Mouse (Mus musculus) embryonic fibroblast, embryonic 13.5 days (primary cell): Measurements from ENCODE around the gene Tars2. TPM values are rescaled to one million over a fixed set of nuclear protein-coding genes. Genes with fewer than 3 reads are reported as not detected.
A peak's percentile ranks its signal among the peaks of the same experiment; 100 is the strongest.
"Not testable (repeated sequence)": the region's sequence is repeated elsewhere in the genome, so short reads cannot be mapped to it uniquely, and the experiment has no call there.

Experiments used
- H3K27ac ChIP-seq: 2 replicates; pipeline ENCODE4 v1.5.1; 2012; ENCODE audit warnings: low read length, control low read depth, inconsistent platforms; ENCODE audit not compliant: insufficient read depth
- H3K4me1 ChIP-seq: 2 replicates; pipeline ENCODE4 v1.6.1; 2011; ENCODE audit warnings: low read length; ENCODE audit not compliant: control insufficient read depth, insufficient read depth
- H3K4me3 ChIP-seq: 2 replicates; pipeline ENCODE4 v1.5.1; 2011; ENCODE audit warnings: mild to moderate bottlenecking, control low read depth, low read length; ENCODE audit not compliant: insufficient read depth
- CTCF ChIP-seq: IDR thresholded peaks from 2 replicates; pipeline ENCODE4 v1.5.1; 2011; ENCODE audit warnings: mild to moderate bottlenecking, control low read depth, low read length, moderate library complexity, borderline replicate concordance; ENCODE audit not compliant: insufficient read depth
- POLR2A ChIP-seq: IDR thresholded peaks from 2 replicates; pipeline ENCODE4 v1.6.1; 2011; ENCODE audit warnings: low read depth, mild to moderate bottlenecking, control low read depth, low read length, moderate library complexity
- polyA plus RNA-seq: library from polyadenylated mRNA; stranded (reverse); fragments of >200 nt; gene quantifications from 2 replicates; pipeline ENCODE4 v1.2.4, GENCODE M21; 2011; ENCODE audit warnings: low read depth; ENCODE audit not compliant: missing spikeins, insufficient read length

Gene Tars2
- polyA plus RNA-seq: 36.7 and 37.5 TPM in 2 replicates

DNA sequence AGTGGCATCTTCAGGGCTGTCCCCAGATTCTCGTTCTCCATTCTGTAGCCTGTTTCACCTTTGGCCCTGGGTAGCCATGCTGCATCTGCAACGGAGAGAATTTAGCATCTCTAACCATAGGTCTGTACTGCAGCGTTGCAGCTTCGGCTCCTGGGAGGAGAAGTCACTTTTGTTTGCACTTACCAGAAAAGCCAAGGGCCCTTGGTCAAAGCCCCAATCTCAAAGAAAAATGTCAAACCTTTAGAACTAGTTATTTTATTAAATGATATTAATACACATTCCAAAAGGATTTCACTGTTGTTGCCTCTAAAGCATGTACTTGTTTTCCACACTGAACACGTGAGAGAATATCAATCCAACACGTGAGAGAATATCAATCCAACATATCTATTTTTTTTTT, at the start of gene Tars2:
Tars2 (minus strand) TSS at position 101 of the 400 bp plus-strand sequence.
- H3K27ac ChIP-seq: no peak within 1 kb of the TSS
- TF ChIP-seq POLR2A (no peak), CTCF (no peak)
- no peaks in the 10 kb centered on the region for H3K4me1 ChIP-seq
- H3K4me3 ChIP-seq: no peak within 1 kb of the TSS

DNA sequence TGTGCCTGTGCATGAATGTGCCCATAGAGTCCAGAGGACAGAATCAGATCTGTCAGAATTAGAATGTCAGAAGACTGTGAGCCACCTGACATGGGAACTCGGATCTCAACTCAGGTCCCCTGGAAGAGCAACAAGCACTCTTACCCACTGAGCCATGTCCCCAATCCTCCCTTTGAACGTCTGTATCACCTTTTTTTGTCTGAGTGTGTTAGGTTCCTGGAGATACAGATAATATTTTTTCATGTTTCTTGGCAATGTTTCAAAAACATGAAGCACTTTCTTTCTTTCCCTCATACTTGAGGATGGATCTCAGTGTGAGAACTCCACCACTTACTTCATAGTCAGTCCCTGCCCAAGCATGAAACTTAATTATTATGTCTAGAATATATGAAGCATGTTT, 48.4 kb upstream of the Tars2 start:
- Histone ChIP-seq H3K4me1 (no peaks in the 10 kb centered on the region), H3K4me3 (no peak overlapping the region), H3K27ac (no peak overlapping the region)
- TF ChIP-seq CTCF (no peak), POLR2A (no peak)

DNA sequence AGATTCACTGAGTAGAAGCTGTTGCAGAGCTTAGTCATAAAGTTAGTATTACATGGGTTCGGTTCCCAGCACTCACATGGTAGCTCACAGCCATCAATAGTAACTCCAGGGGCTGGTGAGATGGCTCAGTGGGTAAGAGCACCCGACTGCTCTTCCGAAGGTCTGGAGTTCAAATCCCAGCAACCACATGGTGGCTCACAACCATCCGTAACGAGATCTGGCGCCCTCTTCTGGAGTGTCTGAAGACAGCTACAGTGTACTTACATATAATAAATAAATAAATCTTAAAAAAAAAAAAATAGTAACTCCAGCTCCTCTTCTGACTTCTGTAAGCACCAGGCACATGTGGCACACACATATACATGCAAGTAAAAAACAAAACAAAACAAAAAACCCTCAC, 47.6 kb upstream of the Tars2 start:
- H3K4me3 ChIP-seq, H3K27ac ChIP-seq, H3K4me1 ChIP-seq: not testable (repeated sequence)

DNA sequence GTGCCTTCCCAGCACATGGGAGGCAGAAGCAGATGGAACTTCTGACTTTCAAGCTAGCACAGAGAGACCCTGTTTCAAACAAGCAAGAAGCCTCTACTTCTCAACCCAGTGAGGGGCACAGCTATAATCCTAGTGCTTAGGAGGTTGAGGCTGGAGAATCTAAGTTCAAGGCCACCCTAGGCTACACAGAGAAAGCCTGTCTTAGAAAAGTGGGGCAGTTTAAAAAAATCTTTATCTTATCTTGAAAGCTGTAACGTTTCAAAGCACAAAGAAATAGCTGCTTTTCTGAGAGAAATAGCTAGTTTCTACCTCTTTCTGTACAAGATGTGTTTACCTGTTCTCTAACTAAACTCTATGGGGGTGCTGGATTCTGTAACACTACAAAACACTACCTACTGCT, 46.7 kb upstream of the Tars2 start:
- TF ChIP-seq CTCF (no peak), POLR2A (no peak)
- Histone ChIP-seq H3K27ac (no peak overlapping the region), H3K4me1 (no peaks in the 10 kb centered on the region), H3K4me3 (no peak overlapping the region)

DNA sequence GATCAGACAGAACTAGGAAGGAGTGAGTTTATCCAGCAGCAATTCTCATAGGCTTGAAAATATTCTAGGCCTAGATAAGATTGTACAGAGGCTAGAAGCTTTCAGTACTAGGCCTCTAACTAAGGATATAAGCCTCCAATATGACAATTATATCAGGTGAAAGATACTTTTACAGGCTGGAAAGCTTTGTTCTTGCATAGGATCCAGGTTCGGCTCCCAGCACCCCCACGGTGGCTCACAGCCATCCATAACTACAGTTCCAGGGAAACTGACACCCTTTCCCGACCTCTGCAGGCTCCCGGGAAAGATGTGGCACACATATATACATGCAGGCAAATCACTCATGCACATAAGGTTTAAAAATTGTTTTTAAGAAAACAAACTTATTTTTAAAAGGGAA, 43.8 kb upstream of the Tars2 start:
- TF ChIP-seq POLR2A: no peak
- no peak for TF ChIP-seq CTCF
- Histone ChIP-seq H3K4me3 (no peak overlapping the region), H3K4me1 (no peaks in the 10 kb centered on the region), H3K27ac (no peak overlapping the region)

DNA sequence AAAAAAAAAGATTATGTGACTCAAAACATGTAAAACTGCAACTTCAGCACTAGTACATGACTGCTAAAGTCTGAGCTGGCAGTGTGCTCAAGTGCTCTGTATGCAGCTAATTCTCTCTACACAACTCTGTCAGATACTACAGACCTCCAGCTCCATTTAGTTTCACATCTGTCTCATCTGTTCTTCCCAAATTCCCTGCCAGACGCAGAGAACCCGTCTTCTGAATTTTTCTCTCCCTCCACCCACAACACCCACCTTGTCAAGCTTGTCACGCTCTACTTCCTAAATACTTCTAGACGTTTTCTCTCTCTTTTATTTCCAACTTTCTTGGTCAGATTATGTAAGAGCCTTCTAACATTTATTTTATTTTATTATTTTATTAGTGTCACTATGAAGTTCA, 38.8 kb upstream of the Tars2 start:
- H3K4me3 ChIP-seq: no peak overlapping the region
- no peak for TF ChIP-seq CTCF
- no peak overlapping the region for H3K27ac ChIP-seq
- H3K4me1 ChIP-seq: no peaks in the 10 kb centered on the region

DNA sequence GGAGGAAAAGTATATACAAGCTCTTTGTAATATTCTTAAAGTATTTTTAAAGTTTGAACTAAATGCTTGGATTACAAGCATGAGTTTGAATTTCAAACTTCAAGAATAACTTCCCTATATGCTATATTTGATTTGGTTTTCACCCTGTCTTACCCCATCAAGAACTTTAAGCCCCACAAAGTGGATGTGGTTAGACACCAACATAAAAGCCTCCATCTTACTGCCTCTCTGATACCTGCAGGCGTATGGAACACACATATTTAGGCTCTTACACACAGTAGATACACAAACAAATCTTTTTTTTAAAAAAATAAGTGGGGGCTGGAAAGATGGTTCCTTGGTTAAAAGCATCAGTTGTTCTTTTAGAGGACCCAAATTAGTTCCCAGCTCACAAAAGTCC, 34.3 kb upstream of the Tars2 start:
- TF ChIP-seq CTCF: no peak
- no peak for TF ChIP-seq POLR2A
- no peak overlapping the region for H3K4me3 ChIP-seq
- H3K4me1 ChIP-seq: no peaks in the 10 kb centered on the region
- no peak overlapping the region for H3K27ac ChIP-seq

DNA sequence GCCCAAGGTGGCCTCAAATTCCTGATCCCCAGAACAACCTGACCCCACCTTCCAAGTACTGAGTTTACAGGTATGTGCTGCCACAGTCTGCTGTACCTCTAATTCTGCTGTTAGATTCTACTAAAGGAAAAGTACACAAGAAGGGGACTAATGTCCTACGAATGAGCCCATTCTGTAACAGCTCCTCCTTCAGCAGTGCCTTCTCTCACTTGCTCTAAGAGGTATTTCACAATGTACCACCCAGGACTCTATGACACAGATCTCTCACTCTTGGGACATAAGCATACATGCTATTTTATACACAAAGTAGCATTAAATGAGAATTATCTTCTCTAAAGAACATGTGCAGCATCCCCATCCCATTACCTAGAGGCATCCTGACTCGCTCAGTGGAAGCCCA, 33.7 kb upstream of the Tars2 start:
- H3K27ac ChIP-seq: no peak overlapping the region
- TF ChIP-seq POLR2A (no peak), CTCF (no peak)
- H3K4me1 ChIP-seq: no peaks in the 10 kb centered on the region
- H3K4me3 ChIP-seq: no peak overlapping the region

DNA sequence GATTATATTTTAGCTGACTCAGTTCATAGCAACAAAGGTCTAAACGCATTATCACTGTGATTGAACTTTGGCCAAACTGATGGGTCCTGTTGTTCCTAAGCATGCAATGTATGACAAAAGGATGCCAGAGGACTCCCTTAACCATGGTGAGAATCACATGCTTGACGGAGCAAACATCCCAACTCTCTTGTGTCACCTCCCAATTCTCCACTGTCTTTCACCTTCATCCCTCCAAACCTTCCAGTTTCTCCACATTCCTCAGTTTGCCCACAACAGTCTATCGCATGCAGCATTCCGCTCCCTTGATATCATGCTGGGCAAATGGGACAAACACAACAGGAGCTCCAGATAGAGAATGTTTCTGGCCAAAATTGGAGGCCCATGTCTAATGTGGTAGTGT, 25.5 kb upstream of the Tars2 start:
- H3K4me1 ChIP-seq: no peaks in the 10 kb centered on the region
- TF ChIP-seq CTCF (no peak), POLR2A (no peak)
- no peak overlapping the region for H3K4me3 ChIP-seq
- H3K27ac ChIP-seq: no peak overlapping the region

DNA sequence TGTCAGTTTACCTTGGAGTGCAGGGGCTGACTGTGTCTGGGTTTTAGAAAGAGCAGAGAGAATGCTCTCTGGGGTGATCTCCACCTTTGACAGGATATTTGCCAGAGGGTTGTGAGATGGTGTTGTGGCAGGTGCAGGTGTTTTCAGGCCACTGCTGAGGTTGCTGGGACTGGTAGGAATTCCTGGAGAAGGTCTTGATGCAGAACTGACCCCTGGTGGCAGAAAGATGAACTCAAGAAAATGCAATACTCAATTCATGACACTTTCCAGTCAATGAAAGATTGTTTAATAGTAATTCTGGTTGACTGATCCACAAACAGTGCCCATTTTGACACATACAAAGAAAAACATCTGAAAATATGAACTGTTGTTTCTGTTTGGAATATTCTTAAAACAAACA, 12.0 kb upstream of the Tars2 start:
- Histone ChIP-seq H3K27ac (no peak overlapping the region), H3K4me1 (no peaks in the 10 kb centered on the region), H3K4me3 (no peak overlapping the region)
- TF ChIP-seq CTCF: 0 out of 2 replicates have a peak, but pooled peaks have one; percentile 18
- TF ChIP-seq POLR2A: no peak

DNA sequence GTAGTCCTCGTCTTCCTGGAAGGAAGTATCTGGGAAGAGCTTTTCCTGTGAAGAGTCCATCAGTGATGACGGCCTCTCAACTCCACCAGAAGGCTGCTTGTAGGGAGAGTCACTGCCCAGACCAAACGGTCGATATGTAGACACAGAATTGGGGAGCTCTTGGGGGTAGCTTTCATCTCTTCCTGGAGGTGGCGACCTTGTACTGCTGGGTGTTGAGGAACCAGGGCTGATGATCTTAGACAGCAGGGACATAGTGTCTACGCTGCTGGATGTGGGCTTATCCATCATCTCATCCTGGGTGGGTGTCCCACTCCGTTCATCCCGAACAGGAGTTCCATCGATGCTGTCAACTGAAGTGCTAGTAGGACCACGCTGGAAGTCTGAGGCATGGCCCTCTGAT, 5.5 kb upstream of the Tars2 start:
- no peak overlapping the region for H3K4me3 ChIP-seq
- TF ChIP-seq CTCF (no peak), POLR2A (no peak)
- H3K27ac ChIP-seq: no peak overlapping the region
- no peaks in the 10 kb centered on the region for H3K4me1 ChIP-seq
